Mouse (Mus musculus): ENCODE results near the gene Apoc4.

Apoc4 gene

GRCm38 (mm10) chr7:19677872-19678271 lies 3.4 kb downstream of the Apoc4 start, which contains the start of gene Apoc2:
Apoc2 (minus strand) TSS chr7:19677941.
- DNase-seq (ENCODE audit: low spot score in 2 of 2), result no peak

GRCm38 (mm10) chr7:19676662-19677061 lies 4.6 kb downstream of the Apoc4 start:
- no peak for DNase-seq (ENCODE audit: low spot score in 2 of 2)

GRCm38 (mm10) chr7:19675824-19676223 lies 5.5 kb downstream of the Apoc4 start:
- no peak for DNase-seq (ENCODE audit: low spot score in 2 of 2)

- no peak for DNase-seq (ENCODE audit: low spot score in 2 of 2)
These were observed 8.1 kb downstream of the Apoc4 start for GRCm38 (mm10) chr7:19673083-19673699.

- no peak for DNase-seq (ENCODE audit: low spot score in 2 of 2)
These were observed 9.8 kb downstream of the Apoc4 start for GRCm38 (mm10) chr7:19671511-19671910.

- DNase-seq (ENCODE audit: low spot score in 2 of 2), result peak; percentile 88 to 90
These were observed 12.1 kb downstream of the Apoc4 start for GRCm38 (mm10) chr7:19668947-19669721.

GRCm38 (mm10) chr7:19667434-19667833 lies 13.8 kb downstream of the Apoc4 start:
- DNase-seq (ENCODE audit: low spot score in 2 of 2), result no peak

- no peak for DNase-seq (ENCODE audit: low spot score in 2 of 2)
These were observed 14.5 kb downstream of the Apoc4 start for GRCm38 (mm10) chr7:19666750-19667149.

GRCm38 (mm10) chr7:19664955-19665841 lies 16.1 kb downstream of the Apoc4 start, which contains the start of gene Clptm1:
Clptm1 (minus strand) TSS chr7:19665033.
- peak; percentile 94 to 96 for DNase-seq (ENCODE audit: low spot score in 2 of 2)

- peak in 1 of 2 experiments; percentile 36 for DNase-seq (ENCODE audit: low spot score in 2 of 2)
These were observed 16.8 kb downstream of the Apoc4 start for GRCm38 (mm10) chr7:19664455-19664954.

GRCm38 (mm10) chr7:19663940-19664339 lies 17.3 kb downstream of the Apoc4 start:
- DNase-seq (ENCODE audit: low spot score in 2 of 2), result peak in 1 of 2 experiments; percentile 26

- no peak for DNase-seq (ENCODE audit: low spot score in 2 of 2)
These were observed 28.7 kb downstream of the Apoc4 start for GRCm38 (mm10) chr7:19652614-19653013.

GRCm38 (mm10) chr7:19651063-19651786 lies 30.1 kb downstream of the Apoc4 start:
- DNase-seq (ENCODE audit: low spot score in 2 of 2), result no peak

- no peak for DNase-seq (ENCODE audit: low spot score in 2 of 2)
These were observed 40.1 kb downstream of the Apoc4 start for GRCm38 (mm10) chr7:19641223-19641622.

GRCm38 (mm10) chr7:19635074-19635827 lies 46.0 kb downstream of the Apoc4 start:
- no peak for DNase-seq (ENCODE audit: low spot score in 2 of 2)

GRCm38 (mm10) chr7:19634591-19634990 lies 46.7 kb downstream of the Apoc4 start:
- DNase-seq (ENCODE audit: low spot score in 2 of 2), result no peak

- no peak for DNase-seq (ENCODE audit: low spot score in 2 of 2)
These were observed 47.4 kb downstream of the Apoc4 start for GRCm38 (mm10) chr7:19633855-19634254.

- DNase-seq (ENCODE audit: low spot score in 2 of 2), result peak in 1 of 2 experiments; percentile 19
These were observed 48.1 kb downstream of the Apoc4 start for GRCm38 (mm10) chr7:19633197-19633596.

GRCm38 (mm10) chr7:19632720-19633119 lies 48.6 kb downstream of the Apoc4 start:
- DNase-seq (ENCODE audit: low spot score in 2 of 2), result no peak

- DNase-seq (ENCODE audit: low spot score in 2 of 2), result no peak
These were observed 49.0 kb downstream of the Apoc4 start for GRCm38 (mm10) chr7:19632275-19632674.

Data from frontal cortex, postnatal 10 days (tissue).